Mouse (Mus musculus): ENCODE data around the gene Smg6. TPM values are rescaled to one million over a fixed set of nuclear protein-coding genes. Genes with fewer than 3 reads are reported as not detected.

The Smg6 gene
- polyA plus RNA-seq, 1 experiment from 2014 or later = 12.8 TPM

- peaks cover 39% of the 10 kb centered on the region for H3K36me3 ChIP-seq (ENCODE audit: control insufficient read depth, insufficient read depth, low read length)
- no peak overlapping the region for H3K4me3 ChIP-seq (ENCODE audit: low read depth, low read length)
- H3K27me3 ChIP-seq (replicated peaks; ENCODE audit: control insufficient read depth, insufficient read depth, low read length) = no peaks in the 10 kb centered on the region
- H3K4me1 ChIP-seq (ENCODE audit: control insufficient read depth, insufficient read depth, low read length) = no peaks in the 10 kb centered on the region; the same call in 1 of the 2 replicates
- no peak overlapping the region for H3K4me2 ChIP-seq (ENCODE audit: low read depth, low read length)
- DNase-seq (ENCODE audit: low spot score) (no peak), ATAC-seq (ENCODE audit: low read depth) (no peak)
- WGBS = 79% methylated on average over 6 of the region's 6 CpGs
- no peak overlapping the region for H3K27ac ChIP-seq (replicated peaks; ENCODE audit: low read depth, low read length)
- no peak overlapping the region for H3K9ac ChIP-seq (ENCODE audit: low read depth, low read length)
- H3K9me3 ChIP-seq (ENCODE audit: control insufficient read depth, low read length) = no peaks in the 10 kb centered on the region
Measured at GRCm38 (mm10) chr11:74919249-74919648, 6.4 kb upstream of the Smg6 start.

GRCm38 (mm10) chr11:74924149-74924548 lies 1.5 kb upstream of the Smg6 start:
- Histone ChIP-seq H3K4me2 (ENCODE audit: low read depth, low read length) (no peak overlapping the region), H3K4me1 (ENCODE audit: control insufficient read depth, insufficient read depth, low read length) (peaks cover 17% of the 10 kb centered on the region), H3K9ac (ENCODE audit: low read depth, low read length) (no peak overlapping the region), H3K4me3 (ENCODE audit: low read depth, low read length) (no peak overlapping the region), H3K36me3 (ENCODE audit: control insufficient read depth, insufficient read depth, low read length) (peaks cover 14% of the 10 kb centered on the region), H3K27me3 (replicated peaks; ENCODE audit: control insufficient read depth, insufficient read depth, low read length) (no peaks in the 10 kb centered on the region), H3K9me3 (ENCODE audit: control insufficient read depth, low read length) (no peaks in the 10 kb centered on the region), H3K27ac (replicated peaks; ENCODE audit: low read depth, low read length) (no peak overlapping the region)
- no peak for ATAC-seq (ENCODE audit: low read depth)
- no peak for DNase-seq (ENCODE audit: low spot score)
- 71% methylated on average over 4 of the region's 4 CpGs for WGBS

GRCm38 (mm10) chr11:74926388-74927005 lies 874 bp downstream of the Smg6 start:
- 7% methylated on average over 11 of the region's 11 CpGs for WGBS
- Histone ChIP-seq H3K4me1 (ENCODE audit: control insufficient read depth, insufficient read depth, low read length) (peaks cover 17% of the 10 kb centered on the region), H3K4me3 (ENCODE audit: low read depth, low read length) (peak overlapping the region; percentile 99), H3K36me3 (ENCODE audit: control insufficient read depth, insufficient read depth, low read length) (peaks cover 15% of the 10 kb centered on the region), H3K9ac (ENCODE audit: low read depth, low read length) (peak overlapping the region; percentile 95), H3K9me3 (ENCODE audit: control insufficient read depth, low read length) (no peaks in the 10 kb centered on the region), H3K27ac (replicated peaks; ENCODE audit: low read depth, low read length) (peak overlapping the region; percentile 98), H3K4me2 (ENCODE audit: low read depth, low read length) (peak overlapping the region; percentile 74), H3K27me3 (replicated peaks; ENCODE audit: control insufficient read depth, insufficient read depth, low read length) (no peaks in the 10 kb centered on the region)
- ATAC-seq (ENCODE audit: low read depth) = peak; percentile 2; the same call in 1 of the 2 replicates
- DNase-seq (ENCODE audit: low spot score) = peak; percentile 44

- H3K9ac ChIP-seq (ENCODE audit: low read depth, low read length) = peak overlapping the region; percentile 95; the same call in 1 of the 2 replicates
- peaks cover 23% of the 10 kb centered on the region for H3K36me3 ChIP-seq (ENCODE audit: control insufficient read depth, insufficient read depth, low read length)
- DNase-seq (ENCODE audit: low spot score) = no peak
- H3K9me3 ChIP-seq (ENCODE audit: control insufficient read depth, low read length) = no peaks in the 10 kb centered on the region
- H3K4me2 ChIP-seq (ENCODE audit: low read depth, low read length) = 0 out of 2 replicates have a peak overlapping the region, but pooled peaks have one; percentile 74
- H3K4me3 ChIP-seq (ENCODE audit: low read depth, low read length) = no peak overlapping the region
- no peak overlapping the region for H3K27ac ChIP-seq (replicated peaks; ENCODE audit: low read depth, low read length)
- no peak for ATAC-seq (ENCODE audit: low read depth)
- H3K4me1 ChIP-seq (ENCODE audit: control insufficient read depth, insufficient read depth, low read length) = peaks cover 17% of the 10 kb centered on the region
- 88% methylated on average over 2 of the region's 2 CpGs for WGBS
- H3K27me3 ChIP-seq (replicated peaks; ENCODE audit: control insufficient read depth, insufficient read depth, low read length) = no peaks in the 10 kb centered on the region
Measured at GRCm38 (mm10) chr11:74927236-74927725, 1.7 kb downstream of the Smg6 start.

GRCm38 (mm10) chr11:74929111-74929510 lies 3.5 kb downstream of the Smg6 start:
- DNase-seq (ENCODE audit: low spot score) (no peak), ATAC-seq (ENCODE audit: low read depth) (no peak)
- 89% methylated on average over 4 of the region's 4 CpGs for WGBS
- peaks cover 41% of the 10 kb centered on the region for H3K36me3 ChIP-seq (ENCODE audit: control insufficient read depth, insufficient read depth, low read length)
- H3K9ac ChIP-seq (ENCODE audit: low read depth, low read length) = no peak overlapping the region
- H3K4me1 ChIP-seq (ENCODE audit: control insufficient read depth, insufficient read depth, low read length) = peaks cover 17% of the 10 kb centered on the region
- no peak overlapping the region for H3K4me3 ChIP-seq (ENCODE audit: low read depth, low read length)
- H3K9me3 ChIP-seq (ENCODE audit: control insufficient read depth, low read length) = no peaks in the 10 kb centered on the region
- no peak overlapping the region for H3K4me2 ChIP-seq (ENCODE audit: low read depth, low read length)
- H3K27ac ChIP-seq (replicated peaks; ENCODE audit: low read depth, low read length) = no peak overlapping the region
- no peaks in the 10 kb centered on the region for H3K27me3 ChIP-seq (replicated peaks; ENCODE audit: control insufficient read depth, insufficient read depth, low read length)

GRCm38 (mm10) chr11:74930391-74930790 lies 4.8 kb downstream of the Smg6 start:
- DNase-seq (ENCODE audit: low spot score) (no peak), ATAC-seq (ENCODE audit: low read depth) (no peak)
- Histone ChIP-seq H3K36me3 (ENCODE audit: control insufficient read depth, insufficient read depth, low read length) (peaks cover 51% of the 10 kb centered on the region), H3K4me3 (ENCODE audit: low read depth, low read length) (no peak overlapping the region), H3K9me3 (ENCODE audit: control insufficient read depth, low read length) (no peaks in the 10 kb centered on the region), H3K9ac (ENCODE audit: low read depth, low read length) (no peak overlapping the region), H3K4me1 (ENCODE audit: control insufficient read depth, insufficient read depth, low read length) (peaks cover 10% of the 10 kb centered on the region), H3K4me2 (ENCODE audit: low read depth, low read length) (no peak overlapping the region), H3K27me3 (replicated peaks; ENCODE audit: control insufficient read depth, insufficient read depth, low read length) (no peaks in the 10 kb centered on the region), H3K27ac (replicated peaks; ENCODE audit: low read depth, low read length) (no peak overlapping the region)
- WGBS = 95% methylated on average over 7 of the region's 7 CpGs

GRCm38 (mm10) chr11:74946348-74946747 lies 20.7 kb downstream of the Smg6 start:
- ATAC-seq (ENCODE audit: low read depth) = no peak
- H3K27ac ChIP-seq (replicated peaks; ENCODE audit: low read depth, low read length) = no peak overlapping the region
- 76% methylated on average over 3 of the region's 3 CpGs for WGBS

GRCm38 (mm10) chr11:74954901-74955300 lies 29.3 kb downstream of the Smg6 start:
- Histone ChIP-seq H3K4me3 (ENCODE audit: low read depth, low read length) (no peak overlapping the region), H3K36me3 (ENCODE audit: control insufficient read depth, insufficient read depth, low read length) (peaks cover 34% of the 10 kb centered on the region), H3K4me2 (ENCODE audit: low read depth, low read length) (no peak overlapping the region), H3K9ac (ENCODE audit: low read depth, low read length) (no peak overlapping the region), H3K27ac (replicated peaks; ENCODE audit: low read depth, low read length) (no peak overlapping the region), H3K4me1 (ENCODE audit: control insufficient read depth, insufficient read depth, low read length) (no peaks in the 10 kb centered on the region), H3K27me3 (replicated peaks; ENCODE audit: control insufficient read depth, insufficient read depth, low read length) (no peaks in the 10 kb centered on the region), H3K9me3 (ENCODE audit: control insufficient read depth, low read length) (no peaks in the 10 kb centered on the region)
- no peak for ATAC-seq (ENCODE audit: low read depth)
- peak; percentile 4 for DNase-seq (ENCODE audit: low spot score)

More at GRCm38 (mm10) chr11:74946348-74946747, 20.7 kb downstream of the Smg6 start:
- H3K36me3 ChIP-seq (ENCODE audit: control insufficient read depth, insufficient read depth, low read length) = peaks cover 65% of the 10 kb centered on the region
- DNase-seq (ENCODE audit: low spot score) = peak; percentile 75
- H3K4me3 ChIP-seq (ENCODE audit: low read depth, low read length) = no peak overlapping the region
- no peak overlapping the region for H3K4me2 ChIP-seq (ENCODE audit: low read depth, low read length)
- no peaks in the 10 kb centered on the region for H3K27me3 ChIP-seq (replicated peaks; ENCODE audit: control insufficient read depth, insufficient read depth, low read length)
- no peaks in the 10 kb centered on the region for H3K9me3 ChIP-seq (ENCODE audit: control insufficient read depth, low read length)
- H3K4me1 ChIP-seq (ENCODE audit: control insufficient read depth, insufficient read depth, low read length) = no peaks in the 10 kb centered on the region
- H3K9ac ChIP-seq (ENCODE audit: low read depth, low read length) = no peak overlapping the region

GRCm38 (mm10) chr11:74956006-74956405 lies 30.4 kb downstream of the Smg6 start:
- Histone ChIP-seq H3K4me1 (ENCODE audit: control insufficient read depth, insufficient read depth, low read length) (no peaks in the 10 kb centered on the region), H3K4me2 (ENCODE audit: low read depth, low read length) (no peak overlapping the region), H3K9ac (ENCODE audit: low read depth, low read length) (no peak overlapping the region), H3K27ac (replicated peaks; ENCODE audit: low read depth, low read length) (no peak overlapping the region), H3K36me3 (ENCODE audit: control insufficient read depth, insufficient read depth, low read length) (peaks cover 27% of the 10 kb centered on the region), H3K27me3 (replicated peaks; ENCODE audit: control insufficient read depth, insufficient read depth, low read length) (no peaks in the 10 kb centered on the region), H3K4me3 (ENCODE audit: low read depth, low read length) (no peak overlapping the region), H3K9me3 (ENCODE audit: control insufficient read depth, low read length) (no peaks in the 10 kb centered on the region)
- ATAC-seq (ENCODE audit: low read depth) (no peak), DNase-seq (ENCODE audit: low spot score) (no peak)
